Mouse (Mus musculus): ENCODE measurements around the gene Cdc42bpb. TPM values are rescaled to one million over a fixed set of nuclear protein-coding genes. Genes with fewer than 3 reads are reported as not detected.

The Cdc42bpb gene
- polyA plus RNA-seq, 1 experiment from 2014 or later = 32.5 TPM

DNA sequence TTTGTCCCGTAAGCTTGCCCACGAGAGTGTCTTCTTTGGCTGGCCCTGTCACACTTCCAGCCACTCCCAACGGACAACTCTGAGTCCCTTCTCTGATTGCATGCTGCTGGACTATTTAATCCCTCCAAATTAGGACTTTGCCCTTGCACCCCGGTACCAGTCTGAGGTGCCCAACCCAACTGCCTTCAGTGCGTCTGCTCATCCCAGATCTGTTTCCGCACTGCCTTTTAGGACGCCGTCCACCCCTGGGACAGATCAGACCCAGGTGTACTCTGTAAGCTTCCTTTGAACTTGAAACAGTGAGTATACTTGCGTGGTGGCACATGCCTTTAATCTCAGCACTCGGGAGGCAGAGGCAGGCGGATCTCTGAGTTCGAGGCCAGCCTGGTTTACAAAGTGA is 1.3 kb upstream of the Cdc42bpb start:
- H3K9me3 ChIP-seq = no peaks in the 10 kb centered on the region
- H3K36me3 ChIP-seq = no peaks in the 10 kb centered on the region
- H3K4me2 ChIP-seq = peak overlapping the region; percentile 85
- no peak overlapping the region; the same call in 1 of the 2 replicates for H3K9ac ChIP-seq
- no peak for ATAC-seq (ENCODE audit: insufficient read depth, low FRiP score, low read depth)
- WGBS = 74% methylated on average over 12 of the region's 12 CpGs
- H3K4me3 ChIP-seq (replicated peaks) = peak overlapping the region; percentile 99; the same call in 1 of the 2 replicates
- peaks cover 18% of the 10 kb centered on the region; the same call in 1 of the 2 replicates for H3K4me1 ChIP-seq
- peak overlapping the region; percentile 95; the same call in 1 of the 2 replicates for H3K27ac ChIP-seq
- H3K27me3 ChIP-seq (replicated peaks) = no peaks in the 10 kb centered on the region

DNA sequence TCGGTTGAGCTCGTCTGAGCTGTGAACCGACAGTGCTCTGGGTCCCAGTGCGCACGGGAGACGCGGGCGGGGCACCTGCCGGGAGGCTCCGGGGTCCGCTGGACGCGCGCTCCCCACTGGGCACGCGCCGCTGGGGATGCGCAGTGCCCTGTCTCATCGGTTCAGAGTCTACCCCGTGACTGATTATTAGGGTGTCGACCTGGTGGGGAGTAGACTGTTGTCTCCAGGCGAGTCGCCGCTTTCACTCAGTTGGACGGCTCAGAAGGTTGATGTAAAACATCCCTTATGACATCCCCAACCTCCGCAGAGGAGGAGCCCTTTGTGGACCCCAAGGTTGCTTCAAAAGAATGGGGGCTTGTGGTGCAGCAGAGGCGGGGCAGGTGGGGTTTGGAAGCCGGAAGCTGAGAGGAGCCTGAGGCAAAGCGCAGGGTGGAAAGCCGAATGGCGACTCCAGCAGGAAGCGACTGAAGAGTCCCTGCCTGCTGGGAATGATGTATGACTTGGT is 520 bp upstream of the Cdc42bpb start:
- peak; percentile 32 for ATAC-seq (ENCODE audit: insufficient read depth, low FRiP score, low read depth)
- H3K4me1 ChIP-seq = peaks cover 18% of the 10 kb centered on the region; the same call in 1 of the 2 replicates
- H3K4me3 ChIP-seq (replicated peaks) = peak overlapping the region; percentile 99
- peak overlapping the region; percentile 95 for H3K27ac ChIP-seq
- H3K9me3 ChIP-seq = no peaks in the 10 kb centered on the region
- H3K9ac ChIP-seq = peak overlapping the region; percentile 64
- no peaks in the 10 kb centered on the region for H3K36me3 ChIP-seq
- H3K27me3 ChIP-seq (replicated peaks) = no peaks in the 10 kb centered on the region
- 0% methylated on average over 32 of the region's 32 CpGs for WGBS
- peak overlapping the region; percentile 85 for H3K4me2 ChIP-seq

DNA sequence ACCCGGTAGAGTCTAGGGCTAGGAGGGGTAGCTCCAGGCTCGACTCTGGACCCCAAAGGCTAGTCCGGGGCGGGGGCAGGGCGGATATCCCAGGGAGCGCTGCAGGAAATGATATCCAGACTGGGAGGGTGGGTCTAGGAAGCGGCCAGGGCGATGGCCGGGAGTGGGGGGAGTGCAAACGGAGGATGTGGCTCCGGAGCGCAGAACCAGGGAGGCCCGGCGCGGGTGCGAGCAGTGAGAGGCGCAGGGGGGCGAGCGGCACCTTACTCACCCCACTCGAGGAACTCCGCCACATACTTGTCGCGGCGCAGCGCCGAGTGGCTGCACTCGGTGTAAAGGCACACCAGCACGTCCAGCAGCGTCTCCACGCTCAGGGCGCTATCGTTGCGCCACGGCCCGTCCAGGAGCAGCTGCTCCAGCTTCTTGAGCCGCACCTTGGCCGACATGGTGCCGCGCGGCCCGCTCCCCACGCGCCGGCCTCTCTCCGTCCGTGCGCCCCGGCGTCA is 639 bp downstream of the Cdc42bpb start:
- peak overlapping the region; percentile 99 for H3K4me3 ChIP-seq (replicated peaks)
- H3K27ac ChIP-seq = peak overlapping the region; percentile 95
- H3K9me3 ChIP-seq = no peaks in the 10 kb centered on the region
- ATAC-seq (ENCODE audit: insufficient read depth, low FRiP score, low read depth) = peak; percentile 13
- peak overlapping the region; percentile 97 for H3K9ac ChIP-seq
- 0% methylated on average over 45 of the region's 49 CpGs for WGBS
- H3K27me3 ChIP-seq (replicated peaks) = no peaks in the 10 kb centered on the region
- peak overlapping the region; percentile 85 for H3K4me2 ChIP-seq
- H3K36me3 ChIP-seq = no peaks in the 10 kb centered on the region
- peaks cover 18% of the 10 kb centered on the region; the same call in 1 of the 2 replicates for H3K4me1 ChIP-seq

DNA sequence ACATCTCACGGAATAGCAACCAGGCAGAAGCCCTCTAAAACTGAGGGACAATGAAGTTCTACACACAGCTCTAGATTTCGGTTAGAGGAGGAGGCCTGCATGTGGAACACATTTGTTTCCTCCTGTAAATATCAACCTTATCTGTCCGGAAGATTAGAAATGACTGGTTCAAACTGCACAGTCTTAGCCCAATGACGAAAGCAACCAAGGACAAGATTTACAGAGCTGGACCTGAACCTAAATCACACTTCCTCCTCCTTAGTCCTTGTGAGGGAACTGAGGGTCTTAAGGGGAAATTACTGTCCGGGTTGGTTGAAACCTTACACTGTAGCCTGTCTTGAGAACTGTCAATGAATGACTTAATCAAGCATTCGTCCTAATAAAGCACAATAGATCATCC is 1.5 kb downstream of the Cdc42bpb start:
- no peak for ATAC-seq (ENCODE audit: insufficient read depth, low FRiP score, low read depth)
- H3K4me2 ChIP-seq = peak overlapping the region; percentile 85
- H3K27ac ChIP-seq = peak overlapping the region; percentile 22; the same call in 1 of the 2 replicates
- H3K4me1 ChIP-seq = peaks cover 18% of the 10 kb centered on the region; the same call in 1 of the 2 replicates
- no peaks in the 10 kb centered on the region for H3K27me3 ChIP-seq (replicated peaks)
- H3K36me3 ChIP-seq = no peaks in the 10 kb centered on the region
- 13% methylated on average over 6 of the region's 6 CpGs for WGBS
- peak overlapping the region; percentile 97; the same call in 1 of the 2 replicates for H3K9ac ChIP-seq
- H3K9me3 ChIP-seq = no peaks in the 10 kb centered on the region
- H3K4me3 ChIP-seq (replicated peaks) = peak overlapping the region; percentile 99

DNA sequence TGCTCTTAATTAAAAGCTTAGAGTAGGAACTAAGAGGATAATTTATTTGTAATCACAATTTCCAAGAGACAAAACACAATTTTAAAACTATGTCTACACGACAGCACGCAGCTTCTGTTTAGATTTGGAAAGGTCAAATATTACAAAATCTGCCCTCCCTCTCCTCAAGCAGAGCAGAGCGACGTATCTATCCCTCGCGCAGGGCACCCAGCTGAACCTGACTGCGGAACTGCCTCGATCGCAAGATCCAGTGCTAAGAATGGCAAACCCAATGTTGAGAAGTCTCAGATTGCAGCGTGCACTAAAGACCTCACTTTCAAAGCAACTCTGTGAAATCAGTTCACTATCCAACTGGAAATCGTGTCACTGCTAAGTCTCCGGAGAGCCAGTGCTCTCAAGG is 2.0 kb downstream of the Cdc42bpb start:
- ATAC-seq (ENCODE audit: insufficient read depth, low FRiP score, low read depth) = no peak
- H3K4me1 ChIP-seq = peaks cover 18% of the 10 kb centered on the region; the same call in 1 of the 2 replicates
- no peaks in the 10 kb centered on the region for H3K9me3 ChIP-seq
- no peaks in the 10 kb centered on the region for H3K36me3 ChIP-seq
- peak overlapping the region; percentile 99 for H3K4me3 ChIP-seq (replicated peaks)
- no peaks in the 10 kb centered on the region for H3K27me3 ChIP-seq (replicated peaks)
- WGBS = 31% methylated on average over 12 of the region's 12 CpGs
- H3K9ac ChIP-seq = peak overlapping the region; percentile 97; the same call in 1 of the 2 replicates
- peak overlapping the region; percentile 85 for H3K4me2 ChIP-seq
- peak overlapping the region; percentile 22; the same call in 1 of the 2 replicates for H3K27ac ChIP-seq

DNA sequence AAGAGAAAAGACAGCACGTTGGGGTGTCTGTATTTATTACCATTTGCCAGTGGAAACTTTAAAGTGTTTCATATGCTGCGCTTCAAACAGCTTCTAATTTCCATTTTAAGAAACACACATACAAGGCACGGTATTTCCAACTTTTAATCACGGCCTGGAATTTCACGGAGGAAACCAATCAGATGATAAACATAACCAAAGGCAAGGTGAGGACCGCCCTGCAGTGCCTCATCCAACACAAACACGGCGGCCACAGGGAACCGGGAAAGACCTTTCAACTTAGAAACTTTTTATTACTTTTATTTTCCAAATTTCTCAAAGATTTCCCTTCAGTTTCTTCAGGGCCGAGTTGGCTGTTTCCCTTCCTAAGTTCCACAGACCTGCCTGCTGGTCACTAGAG is 2.8 kb downstream of the Cdc42bpb start:
- H3K27ac ChIP-seq = no peak overlapping the region
- no peaks in the 10 kb centered on the region for H3K36me3 ChIP-seq
- 47% methylated on average over 10 of the region's 10 CpGs for WGBS
- H3K9me3 ChIP-seq = no peaks in the 10 kb centered on the region
- peak overlapping the region; percentile 85 for H3K4me2 ChIP-seq
- ATAC-seq (ENCODE audit: insufficient read depth, low FRiP score, low read depth) = no peak
- H3K4me3 ChIP-seq (replicated peaks) = 0 out of 2 replicates have a peak overlapping the region, but pooled peaks have one; percentile 99
- no peaks in the 10 kb centered on the region for H3K27me3 ChIP-seq (replicated peaks)
- no peak overlapping the region for H3K9ac ChIP-seq
- peaks cover 18% of the 10 kb centered on the region; the same call in 1 of the 2 replicates for H3K4me1 ChIP-seq

DNA sequence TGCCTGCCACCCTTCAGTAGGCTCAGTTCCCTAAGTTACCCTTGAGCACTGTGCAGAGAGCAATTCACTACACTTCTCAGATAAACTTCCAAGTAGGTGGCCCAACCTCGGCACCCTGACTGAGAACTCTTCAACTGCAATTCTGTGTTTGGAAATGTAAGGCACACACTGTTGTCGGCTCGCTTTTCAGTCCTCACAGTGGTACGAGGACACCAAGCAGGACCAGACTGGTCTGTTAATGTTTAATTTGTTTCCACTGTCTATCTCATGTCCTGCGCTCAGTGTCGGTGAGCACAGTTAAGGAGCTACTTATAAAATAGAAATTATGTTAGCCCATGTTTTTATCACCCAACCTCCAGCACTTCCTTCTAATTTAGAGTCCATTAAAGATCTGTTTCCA is 4.1 kb downstream of the Cdc42bpb start:
- no peak for ATAC-seq (ENCODE audit: insufficient read depth, low FRiP score, low read depth)
- no peak overlapping the region for H3K4me3 ChIP-seq (replicated peaks)
- no peak overlapping the region for H3K27ac ChIP-seq
- H3K4me1 ChIP-seq = peaks cover 24% of the 10 kb centered on the region
- H3K4me2 ChIP-seq = no peak overlapping the region
- WGBS = 54% methylated on average over 6 of the region's 6 CpGs
- H3K9me3 ChIP-seq = no peaks in the 10 kb centered on the region
- no peak overlapping the region for H3K9ac ChIP-seq
- no peaks in the 10 kb centered on the region for H3K27me3 ChIP-seq (replicated peaks)
- H3K36me3 ChIP-seq = no peaks in the 10 kb centered on the region

DNA sequence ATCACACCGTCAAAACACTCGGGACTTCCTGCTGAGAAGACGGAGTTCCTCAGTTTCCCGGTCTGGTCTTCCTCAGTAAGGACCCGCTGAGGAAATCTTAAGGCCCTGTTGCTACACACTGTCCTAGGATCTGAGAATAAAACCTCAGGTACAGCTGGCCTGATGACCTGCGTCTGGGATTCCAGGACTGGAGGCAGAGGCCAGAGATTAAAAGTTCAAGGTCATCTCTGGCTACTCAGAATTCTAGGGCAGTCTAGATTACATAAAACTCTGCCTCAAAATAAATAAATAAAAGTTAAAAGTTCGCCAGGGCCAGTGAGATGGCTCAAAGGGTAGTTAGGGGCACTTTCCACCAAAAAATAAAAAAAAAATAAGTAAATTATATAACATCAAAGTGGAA is 5.6 kb downstream of the Cdc42bpb start:
- Histone ChIP-seq H3K27me3 (replicated peaks) (no peaks in the 10 kb centered on the region), H3K4me2 (no peak overlapping the region), H3K4me1 (peaks cover 34% of the 10 kb centered on the region), H3K9ac (no peak overlapping the region), H3K4me3 (replicated peaks) (no peak overlapping the region), H3K27ac (no peak overlapping the region), H3K36me3 (no peaks in the 10 kb centered on the region), H3K9me3 (no peaks in the 10 kb centered on the region)
- 75% methylated on average over 7 of the region's 7 CpGs for WGBS
- ATAC-seq (ENCODE audit: insufficient read depth, low FRiP score, low read depth) = no peak

DNA sequence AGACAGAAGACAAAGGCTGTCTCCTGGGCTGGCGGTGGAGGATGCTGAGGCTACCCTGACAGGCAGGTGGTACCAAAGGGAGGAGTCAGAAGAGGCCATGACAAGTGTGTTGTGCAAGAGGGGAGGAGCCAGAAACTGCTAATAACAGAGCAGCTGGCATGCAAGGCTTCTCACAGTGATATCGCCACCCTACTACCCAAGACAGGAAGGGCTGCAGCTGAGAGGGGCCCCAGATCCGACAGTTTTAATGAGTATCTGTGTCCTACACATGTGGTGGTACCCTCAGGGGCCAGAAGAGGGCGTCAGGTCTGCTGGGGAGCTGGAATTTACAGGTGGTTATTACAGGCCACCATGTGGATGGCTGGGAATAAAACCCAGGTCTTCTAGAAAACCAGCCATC is 7.3 kb downstream of the Cdc42bpb start:
- ATAC-seq (ENCODE audit: insufficient read depth, low FRiP score, low read depth) = no peak
- H3K9ac ChIP-seq = no peak overlapping the region
- H3K4me2 ChIP-seq = no peak overlapping the region
- peaks cover 34% of the 10 kb centered on the region for H3K4me1 ChIP-seq
- WGBS = 57% methylated on average over 4 of the region's 4 CpGs
- no peak overlapping the region for H3K27ac ChIP-seq
- no peaks in the 10 kb centered on the region for H3K27me3 ChIP-seq (replicated peaks)
- no peaks in the 10 kb centered on the region for H3K36me3 ChIP-seq
- no peaks in the 10 kb centered on the region for H3K9me3 ChIP-seq
- H3K4me3 ChIP-seq (replicated peaks) = no peak overlapping the region

DNA sequence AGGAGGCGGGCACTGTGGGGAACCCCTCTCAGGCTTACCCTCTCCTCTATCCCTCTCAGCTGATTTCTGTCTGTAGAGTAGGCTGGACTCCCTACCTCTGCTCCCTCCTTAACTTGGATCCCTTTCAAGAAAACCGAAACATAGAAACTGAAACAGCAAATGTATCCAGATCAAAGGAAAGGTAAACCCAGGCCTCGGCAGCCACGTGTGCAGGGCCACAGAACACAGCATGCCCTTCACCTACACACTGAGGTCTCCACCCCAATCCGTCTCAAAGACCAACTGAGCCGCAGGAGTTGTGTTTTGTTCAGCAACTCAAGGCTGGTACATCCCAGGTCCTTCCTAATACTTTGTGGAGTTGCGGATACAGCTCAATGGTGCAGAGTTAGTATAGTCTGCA is 10.5 kb downstream of the Cdc42bpb start:
- 69% methylated on average over 7 of the region's 7 CpGs for WGBS
- ATAC-seq (ENCODE audit: insufficient read depth, low FRiP score, low read depth) = no peak
- H3K27ac ChIP-seq = no peak overlapping the region
- no peak overlapping the region for H3K9ac ChIP-seq
- H3K27me3 ChIP-seq (replicated peaks) = no peaks in the 10 kb centered on the region
- H3K36me3 ChIP-seq = no peaks in the 10 kb centered on the region
- no peaks in the 10 kb centered on the region for H3K9me3 ChIP-seq
- peaks cover 38% of the 10 kb centered on the region for H3K4me1 ChIP-seq
- H3K4me3 ChIP-seq (replicated peaks) = no peak overlapping the region
- no peak overlapping the region for H3K4me2 ChIP-seq

DNA sequence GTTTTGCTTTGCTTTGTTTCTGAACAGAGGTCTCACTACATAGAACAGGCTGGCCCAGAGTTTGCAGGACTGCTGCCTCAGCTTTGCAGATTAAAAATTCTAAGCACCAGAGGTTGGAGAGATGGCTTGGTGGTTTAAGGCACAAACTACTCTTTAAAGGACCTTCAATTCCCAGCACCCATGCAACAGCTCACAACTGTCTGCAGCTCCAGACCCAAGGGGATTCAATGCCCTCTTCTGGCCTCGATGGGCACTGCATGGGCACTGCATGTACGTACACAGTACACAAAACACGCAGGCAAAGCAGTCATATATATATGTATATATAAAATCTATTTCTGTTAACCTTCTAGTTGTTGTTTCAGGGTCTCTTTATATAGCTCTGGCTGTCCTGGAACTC is 13.3 kb downstream of the Cdc42bpb start:
- H3K9me3 ChIP-seq = no peaks in the 10 kb centered on the region
- no peak overlapping the region for H3K9ac ChIP-seq
- H3K27ac ChIP-seq = no peak overlapping the region
- H3K4me3 ChIP-seq (replicated peaks) = no peak overlapping the region
- no peaks in the 10 kb centered on the region for H3K36me3 ChIP-seq
- no peaks in the 10 kb centered on the region for H3K27me3 ChIP-seq (replicated peaks)
- no peak overlapping the region for H3K4me2 ChIP-seq
- peaks cover 49% of the 10 kb centered on the region for H3K4me1 ChIP-seq
- ATAC-seq (ENCODE audit: insufficient read depth, low FRiP score, low read depth) = no peak
- 93% methylated on average over 3 of the region's 3 CpGs for WGBS

DNA sequence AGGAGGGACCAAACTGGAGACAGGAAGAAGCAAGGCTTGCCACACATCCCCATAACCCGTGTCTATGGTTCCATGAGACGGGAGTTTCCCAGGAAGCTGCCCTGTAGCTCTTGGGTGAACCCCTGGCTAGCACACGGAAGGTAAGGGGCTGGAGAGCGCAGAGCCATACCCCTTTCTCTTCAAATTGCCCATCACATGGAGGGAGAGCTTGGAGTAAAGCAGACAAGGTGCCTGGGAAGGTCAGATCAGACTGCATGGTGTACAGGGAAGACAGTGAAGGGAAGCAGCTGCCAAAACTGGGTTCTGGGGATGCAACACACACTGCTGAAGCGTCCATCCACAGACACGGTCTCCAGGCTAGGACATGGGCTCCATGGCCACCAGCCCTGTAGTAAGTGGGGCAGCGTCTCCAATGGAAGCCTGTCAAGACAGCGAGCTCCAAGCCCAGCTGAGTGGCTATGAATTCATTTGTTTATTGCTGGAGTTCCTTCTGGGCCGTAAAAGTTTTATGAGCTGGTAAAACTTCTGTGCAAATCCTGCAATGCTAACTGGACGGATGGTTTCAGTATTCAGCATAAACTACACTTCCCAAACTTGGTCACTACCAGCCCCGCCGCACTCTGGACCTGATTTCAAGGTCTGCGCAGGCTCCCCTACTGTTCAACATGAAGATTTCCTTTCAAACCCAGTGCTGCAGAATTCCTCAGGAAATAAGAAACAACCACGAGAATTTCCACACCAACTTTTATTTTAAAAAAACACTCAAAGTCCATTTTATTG is 16.0 kb downstream of the Cdc42bpb start:
- H3K27me3 ChIP-seq (replicated peaks) = no peaks in the 10 kb centered on the region
- no peak overlapping the region for H3K9ac ChIP-seq
- H3K27ac ChIP-seq = peak overlapping the region; percentile 16; the same call in 1 of the 2 replicates
- peaks cover 34% of the 10 kb centered on the region for H3K4me1 ChIP-seq
- no peak for ATAC-seq (ENCODE audit: insufficient read depth, low FRiP score, low read depth)
- no peaks in the 10 kb centered on the region for H3K36me3 ChIP-seq
- H3K4me2 ChIP-seq = no peak overlapping the region
- H3K9me3 ChIP-seq = no peaks in the 10 kb centered on the region
- 57% methylated on average over 14 of the region's 14 CpGs for WGBS
- no peak overlapping the region for H3K4me3 ChIP-seq (replicated peaks)
